Mouse (Mus musculus): ENCODE measurements around the gene Elmod3. TPM values are rescaled to one million over a fixed set of nuclear protein-coding genes. Genes with fewer than 3 reads are reported as not detected.
A peak's percentile ranks its signal among the peaks of the same experiment; 100 is the strongest.

Elmod3 gene
- total and polyA plus RNA-seq, 3 experiments = 8.6 to 25.5 (median 16.6) TPM

- Histone ChIP-seq H3K36me3 (replicated peaks) (no peaks in the 10 kb centered on the region), H3K4me3 (ENCODE audit: low read depth, low read length) (no peak overlapping the region), H3K27me3 (ENCODE audit: insufficient read depth, low read length) (peaks cover 29% of the 10 kb centered on the region), H3K4me1 (ENCODE audit: insufficient read depth, low read depth, low read length) (peaks cover under 1% of the 10 kb centered on the region), H3K9me3 (replicated peaks) (no peaks in the 10 kb centered on the region)
- no peak for ATAC-seq (ENCODE audit: extremely low read depth, insufficient number of reproducible peaks, low FRiP score, poor library complexity, severe bottlenecking)
- no peak for DNase-seq (ENCODE audit: low spot score)
- TF ChIP-seq GATA1 (IDR thresholded peaks at IDR 0.05; ENCODE audit: borderline replicate concordance, low read length) = no peak
These were observed 28.2 kb upstream of the Elmod3 start for GRCm38 (mm10) chr6:72626391-72626790.

- no peak for ATAC-seq (ENCODE audit: extremely low read depth, insufficient number of reproducible peaks, low FRiP score, poor library complexity, severe bottlenecking)
- Histone ChIP-seq H3K4me3 (ENCODE audit: low read depth, low read length) (no peak overlapping the region), H3K27me3 (ENCODE audit: insufficient read depth, low read length) (peaks cover 21% of the 10 kb centered on the region), H3K4me1 (ENCODE audit: insufficient read depth, low read depth, low read length) (peaks cover 6% of the 10 kb centered on the region), H3K9me3 (replicated peaks) (no peaks in the 10 kb centered on the region), H3K36me3 (replicated peaks) (peaks cover under 1% of the 10 kb centered on the region)
- no peak for TF ChIP-seq TAL1 (conservative IDR thresholded peaks at IDR 0.05; ENCODE audit: low read depth, low read length)
- TF ChIP-seq CTCF (IDR thresholded peaks at IDR 0.05; ENCODE audit: low read depth, low read length) = no peak
- no peak for TF ChIP-seq POLR2AphosphoS5 (IDR thresholded peaks at IDR 0.05; ENCODE audit: insufficient replicate concordance, low read depth, low read length)
- no peak for TF ChIP-seq GATA2 (IDR thresholded peaks at IDR 0.05; ENCODE audit: borderline replicate concordance, low read depth, low read length)
- no peak for TF ChIP-seq GATA1 (IDR thresholded peaks at IDR 0.05; ENCODE audit: borderline replicate concordance, low read length)
- no peak for DNase-seq (ENCODE audit: low spot score)
These were observed 25.6 kb upstream of the Elmod3 start for GRCm38 (mm10) chr6:72623661-72624402.

GRCm38 (mm10) chr6:72622917-72623316 is 24.7 kb upstream of the Elmod3 start:
- ATAC-seq (ENCODE audit: extremely low read depth, insufficient number of reproducible peaks, low FRiP score, poor library complexity, severe bottlenecking) (no peak), DNase-seq (ENCODE audit: low spot score) (no peak)
- Histone ChIP-seq H3K4me1 (ENCODE audit: insufficient read depth, low read depth, low read length) (peaks cover 6% of the 10 kb centered on the region), H3K27me3 (ENCODE audit: insufficient read depth, low read length) (peaks cover 18% of the 10 kb centered on the region), H3K9me3 (replicated peaks) (no peaks in the 10 kb centered on the region), H3K36me3 (replicated peaks) (peaks cover 5% of the 10 kb centered on the region), H3K4me3 (ENCODE audit: low read depth, low read length) (no peak overlapping the region)
- TF ChIP-seq GATA1 (IDR thresholded peaks at IDR 0.05; ENCODE audit: borderline replicate concordance, low read length) (no peak), TAL1 (conservative IDR thresholded peaks at IDR 0.05; ENCODE audit: low read depth, low read length) (no peak), CTCF (IDR thresholded peaks at IDR 0.05; ENCODE audit: low read depth, low read length) (no peak), POLR2AphosphoS5 (IDR thresholded peaks at IDR 0.05; ENCODE audit: insufficient replicate concordance, low read depth, low read length) (no peak), GATA2 (IDR thresholded peaks at IDR 0.05; ENCODE audit: borderline replicate concordance, low read depth, low read length) (no peak)

GRCm38 (mm10) chr6:72620920-72621319 is 22.7 kb upstream of the Elmod3 start:
- H3K36me3 ChIP-seq (replicated peaks) = peaks cover 5% of the 10 kb centered on the region
- ATAC-seq (ENCODE audit: extremely low read depth, insufficient number of reproducible peaks, low FRiP score, poor library complexity, severe bottlenecking) (no peak), DNase-seq (ENCODE audit: low spot score) (no peak)
- peaks cover 5% of the 10 kb centered on the region for H3K27me3 ChIP-seq (ENCODE audit: insufficient read depth, low read length)
- TF ChIP-seq GATA1 (IDR thresholded peaks at IDR 0.05; ENCODE audit: borderline replicate concordance, low read length) (no peak), TAL1 (conservative IDR thresholded peaks at IDR 0.05; ENCODE audit: low read depth, low read length) (no peak), POLR2AphosphoS5 (IDR thresholded peaks at IDR 0.05; ENCODE audit: insufficient replicate concordance, low read depth, low read length) (no peak), CTCF (IDR thresholded peaks at IDR 0.05; ENCODE audit: low read depth, low read length) (no peak), GATA2 (IDR thresholded peaks at IDR 0.05; ENCODE audit: borderline replicate concordance, low read depth, low read length) (no peak)
- H3K4me3 ChIP-seq (ENCODE audit: low read depth, low read length) = no peak overlapping the region
- peaks cover 7% of the 10 kb centered on the region for H3K4me1 ChIP-seq (ENCODE audit: insufficient read depth, low read depth, low read length)
- no peaks in the 10 kb centered on the region for H3K9me3 ChIP-seq (replicated peaks)

- no peak for ATAC-seq (ENCODE audit: extremely low read depth, insufficient number of reproducible peaks, low FRiP score, poor library complexity, severe bottlenecking)
- H3K9me3 ChIP-seq (replicated peaks) = no peaks in the 10 kb centered on the region
- no peak for DNase-seq (ENCODE audit: low spot score)
- H3K36me3 ChIP-seq (replicated peaks) = peaks cover 11% of the 10 kb centered on the region
- peaks cover 5% of the 10 kb centered on the region; the same call in 1 of the 2 replicates for H3K27me3 ChIP-seq (ENCODE audit: insufficient read depth, low read length)
- peaks cover 17% of the 10 kb centered on the region for H3K4me1 ChIP-seq (ENCODE audit: insufficient read depth, low read depth, low read length)
- H3K4me3 ChIP-seq (ENCODE audit: low read depth, low read length) = no peak overlapping the region
- TF ChIP-seq GATA1 (IDR thresholded peaks at IDR 0.05; ENCODE audit: borderline replicate concordance, low read length) = no peak
- no peak for TF ChIP-seq TAL1 (conservative IDR thresholded peaks at IDR 0.05; ENCODE audit: low read depth, low read length)
- TF ChIP-seq GATA2 (IDR thresholded peaks at IDR 0.05; ENCODE audit: borderline replicate concordance, low read depth, low read length) = no peak
- no peak for TF ChIP-seq POLR2AphosphoS5 (IDR thresholded peaks at IDR 0.05; ENCODE audit: insufficient replicate concordance, low read depth, low read length)
- TF ChIP-seq CTCF (IDR thresholded peaks at IDR 0.05; ENCODE audit: low read depth, low read length) = no peak
These were observed 21.7 kb upstream of the Elmod3 start for GRCm38 (mm10) chr6:72619734-72620532.

GRCm38 (mm10) chr6:72616643-72617288 is 18.6 kb upstream of the Elmod3 start, which contains the start of gene Tgoln1:
Gene Tgoln1, minus strand, starts transcription at chr6:72617000.
- ATAC-seq (ENCODE audit: extremely low read depth, insufficient number of reproducible peaks, low FRiP score, poor library complexity, severe bottlenecking) = peak; percentile 94
- H3K9me3 ChIP-seq (replicated peaks) = no peaks in the 10 kb centered on the region
- TF ChIP-seq CTCF (IDR thresholded peaks at IDR 0.05; ENCODE audit: low read depth, low read length) (no peak), POLR2AphosphoS5 (IDR thresholded peaks at IDR 0.05; ENCODE audit: insufficient replicate concordance, low read depth, low read length) (no peak), GATA2 (IDR thresholded peaks at IDR 0.05; ENCODE audit: borderline replicate concordance, low read depth, low read length) (no peak), GATA1 (IDR thresholded peaks at IDR 0.05; ENCODE audit: borderline replicate concordance, low read length) (no peak), TAL1 (conservative IDR thresholded peaks at IDR 0.05; ENCODE audit: low read depth, low read length) (no peak)
- peaks cover 37% of the 10 kb centered on the region for H3K4me1 ChIP-seq (ENCODE audit: insufficient read depth, low read depth, low read length)
- no peaks in the 10 kb centered on the region for H3K27me3 ChIP-seq (ENCODE audit: insufficient read depth, low read length)
- H3K36me3 ChIP-seq (replicated peaks) = peaks cover 37% of the 10 kb centered on the region
- H3K4me3 ChIP-seq (ENCODE audit: low read depth, low read length) = peak within 1 kb of the TSS; percentile 95
- peak; percentile 91 for DNase-seq (ENCODE audit: low spot score)
